Mouse (Mus musculus) spleen, postnatal 36 days (tissue): ENCODE results near the gene Cdcp1.

Experiments used
- DNase-seq, 2 experiments: peaks; one replicate each; pipeline ENCODE4 v3.0.0; 2022; ENCODE audit warnings: low spot score in 2 of 2, mixed read lengths in 1 of 2

The Cdcp1 gene

DNA sequence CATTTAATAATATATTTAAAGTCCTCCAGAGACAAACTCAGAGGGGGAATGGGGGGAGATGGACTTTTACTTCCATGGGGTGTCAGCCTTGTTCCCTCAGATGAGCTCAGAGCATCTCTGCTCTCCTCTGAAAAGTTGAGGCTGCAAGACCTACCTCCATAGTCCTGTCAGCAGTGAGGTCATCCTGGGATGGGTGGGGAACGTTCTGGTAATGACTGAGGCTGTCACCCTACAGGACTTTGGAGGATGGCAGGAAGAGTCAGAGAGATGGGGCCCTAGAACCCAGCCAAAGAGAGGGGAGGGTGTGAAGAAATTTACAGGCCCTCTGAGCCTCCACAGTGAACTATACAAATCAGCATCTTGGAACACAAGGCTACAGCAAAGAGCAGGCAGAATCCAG is 64.3 kb downstream of the Cdcp1 start:
- no peak for DNase-seq

DNA sequence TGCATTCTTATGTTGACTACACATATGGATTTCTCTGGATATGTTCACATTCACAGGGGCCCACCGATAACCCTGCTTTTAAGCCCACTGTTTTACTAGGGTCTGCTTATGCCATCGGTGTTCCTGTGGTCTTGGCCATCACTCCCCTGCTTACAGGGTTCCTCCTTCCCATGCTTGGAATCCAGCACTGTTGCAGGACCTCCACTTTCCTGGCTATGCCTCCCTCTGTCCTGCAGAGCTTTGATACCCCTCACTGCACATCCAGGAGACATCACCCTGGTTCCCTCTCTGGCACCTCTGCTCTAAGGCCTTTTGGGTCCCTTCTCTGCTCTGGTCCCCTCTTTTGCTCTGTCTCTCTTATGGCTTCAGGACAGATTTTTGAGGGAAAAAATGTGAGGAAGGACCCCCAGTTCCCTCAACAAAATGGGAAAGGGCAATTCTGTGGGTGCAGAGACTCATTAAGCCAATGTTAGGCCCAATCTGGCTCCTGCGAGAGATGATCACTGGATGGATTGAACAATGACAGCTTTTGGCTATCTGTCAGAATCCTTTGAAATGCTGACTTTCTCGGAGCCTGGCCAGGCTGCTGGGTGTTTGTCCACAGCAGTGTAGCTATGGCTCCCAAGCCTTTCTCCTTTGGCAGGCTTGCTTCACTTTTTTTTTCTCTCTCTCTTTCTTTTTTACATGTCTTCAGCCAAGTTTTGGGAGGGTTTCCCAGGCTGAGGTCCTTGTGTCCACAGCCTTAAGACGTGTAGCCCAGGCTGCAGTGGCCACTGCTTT is 65.4 kb downstream of the Cdcp1 start, which contains the start of gene Clec3b:
Clec3b (plus strand) TSS at position 706 of the 780 bp plus-strand sequence.
- DNase-seq = no peak

DNA sequence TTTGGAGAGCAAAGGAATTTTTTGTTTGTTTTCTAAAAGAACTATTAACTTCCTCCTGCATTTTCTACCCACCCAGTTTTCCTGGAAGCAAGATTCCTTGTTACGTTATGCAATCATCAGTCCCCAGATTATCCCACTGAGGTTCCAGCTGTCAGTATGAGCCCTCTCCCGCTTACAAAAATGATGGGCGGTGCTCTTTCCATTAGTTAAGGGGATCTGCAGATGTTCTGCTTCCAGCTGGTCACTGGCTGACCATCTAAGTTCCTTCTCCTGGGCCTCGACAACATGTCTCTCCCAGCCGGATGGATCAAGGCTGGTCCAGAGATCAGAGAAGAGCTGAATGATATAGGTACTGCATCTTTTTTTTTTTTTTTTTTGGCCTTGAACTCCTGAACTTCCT is 67.4 kb downstream of the Cdcp1 start:
- DNase-seq = no peak

DNA sequence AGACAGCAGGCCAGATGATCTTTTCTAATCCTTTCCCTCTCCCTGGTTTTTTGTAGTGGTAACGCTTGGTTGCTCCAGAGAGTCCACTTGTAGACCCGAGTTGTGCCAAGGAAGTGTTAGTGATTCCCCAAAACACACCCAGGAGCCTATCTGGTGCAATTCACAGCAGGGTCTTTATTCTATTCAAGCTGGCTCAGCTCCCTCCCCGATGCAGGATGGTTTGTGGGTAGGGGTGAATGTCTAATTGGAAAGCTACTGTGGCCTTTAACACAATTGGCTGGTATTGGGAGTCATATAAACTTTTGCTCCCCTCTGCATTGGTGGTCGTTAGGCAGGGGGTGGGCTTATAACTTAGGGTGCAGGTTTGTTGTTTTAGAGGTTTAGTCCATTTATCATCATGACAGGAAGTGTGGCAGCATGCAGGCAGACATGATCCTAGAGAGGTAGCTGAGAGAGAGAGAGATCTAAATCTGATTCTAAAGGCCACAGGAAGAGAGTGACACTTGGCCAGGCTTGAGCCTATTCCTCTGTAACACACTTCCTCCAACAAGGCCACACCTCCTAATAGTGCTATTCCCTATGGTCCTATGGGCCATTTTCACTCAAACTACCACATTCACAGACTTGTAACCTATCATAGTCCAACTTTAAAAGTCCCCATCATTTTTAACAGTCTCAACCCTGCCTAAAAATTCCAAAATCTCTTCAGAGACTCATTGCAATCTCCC is 75.8 kb downstream of the Cdcp1 start:
- no peak for DNase-seq

DNA sequence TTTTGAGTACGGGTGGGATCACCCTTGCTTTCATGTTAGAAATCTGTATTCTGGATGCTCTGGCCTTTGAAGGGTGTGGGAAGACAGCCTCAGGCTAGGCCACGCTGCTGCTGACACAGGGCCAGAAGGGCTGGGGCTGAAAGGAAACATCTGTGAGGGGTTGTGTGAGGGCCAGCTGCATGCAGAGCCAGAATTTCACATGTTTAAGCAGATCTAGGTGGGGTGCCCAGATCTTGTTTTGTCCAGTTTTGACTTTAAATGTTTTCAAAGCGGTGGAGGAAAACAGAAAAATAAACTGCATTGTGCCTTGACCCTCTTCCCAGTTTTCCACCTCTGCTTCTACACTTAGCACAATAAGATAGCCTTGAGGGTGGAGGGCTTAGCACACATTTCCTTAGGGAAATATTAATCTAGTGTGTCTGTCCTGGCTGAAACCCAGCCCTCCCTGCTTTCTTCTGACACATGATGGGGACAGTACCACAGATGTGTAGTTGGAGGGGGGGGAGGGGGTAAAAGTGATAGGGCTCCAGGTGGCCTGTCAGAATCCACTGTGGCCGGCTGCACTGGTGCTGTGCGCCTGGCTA is 76.9 kb downstream of the Cdcp1 start:
- no peak for DNase-seq

DNA sequence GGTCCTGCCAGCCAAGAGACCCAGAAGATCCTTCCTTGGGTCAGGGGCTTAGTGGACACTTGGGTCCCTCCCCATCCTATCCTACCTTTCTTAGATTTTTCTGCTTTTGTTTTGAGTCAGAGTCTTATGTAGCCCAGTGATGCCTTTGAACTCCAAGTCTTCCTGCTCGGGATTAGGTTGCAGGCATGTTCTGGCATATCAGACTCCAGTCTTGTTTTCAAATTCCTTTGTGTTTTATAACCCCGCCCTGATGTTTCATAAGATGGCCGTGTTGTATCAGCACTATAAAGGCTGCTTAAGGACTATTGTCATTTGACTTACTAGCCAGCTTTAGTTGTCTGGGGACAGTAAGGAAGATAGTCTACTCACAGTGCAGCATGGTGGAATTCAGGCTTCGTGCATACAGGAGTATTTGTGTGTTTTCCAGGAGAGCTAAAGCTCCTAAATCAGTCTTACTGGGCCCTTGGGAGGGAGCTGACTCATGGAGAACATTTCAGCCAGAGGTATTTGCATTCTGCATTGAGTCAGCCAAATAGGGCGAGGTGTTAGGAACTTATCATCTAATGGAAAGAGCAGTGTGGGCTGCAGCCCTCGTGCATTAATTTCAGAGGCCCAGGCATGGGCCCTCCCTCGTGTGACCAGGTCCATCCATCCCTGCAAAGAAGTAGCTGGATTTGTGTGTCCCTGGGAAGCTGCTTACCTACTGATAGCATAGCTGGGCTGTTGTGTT is 78.7 kb downstream of the Cdcp1 start:
- no peak for DNase-seq

DNA sequence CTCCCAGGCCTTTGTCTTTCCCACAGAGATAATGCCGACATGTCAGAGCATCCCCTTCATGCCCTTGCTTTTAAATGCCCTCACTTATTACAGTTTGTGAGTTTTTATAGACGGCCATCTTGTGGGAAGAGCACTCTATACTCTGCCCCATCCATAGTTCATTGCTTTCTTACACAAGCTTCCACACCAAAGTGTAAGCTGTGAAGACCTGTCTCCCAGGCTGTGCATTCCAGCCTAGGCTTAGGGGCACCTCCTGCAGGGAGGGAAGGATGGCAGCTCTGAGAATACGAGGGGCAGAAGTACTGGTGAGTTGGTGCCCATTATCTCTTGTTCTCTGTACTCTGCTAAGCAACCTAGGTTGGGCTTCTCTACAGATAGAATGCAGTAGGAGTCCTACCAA is 82.8 kb downstream of the Cdcp1 start:
- no peak for DNase-seq

DNA sequence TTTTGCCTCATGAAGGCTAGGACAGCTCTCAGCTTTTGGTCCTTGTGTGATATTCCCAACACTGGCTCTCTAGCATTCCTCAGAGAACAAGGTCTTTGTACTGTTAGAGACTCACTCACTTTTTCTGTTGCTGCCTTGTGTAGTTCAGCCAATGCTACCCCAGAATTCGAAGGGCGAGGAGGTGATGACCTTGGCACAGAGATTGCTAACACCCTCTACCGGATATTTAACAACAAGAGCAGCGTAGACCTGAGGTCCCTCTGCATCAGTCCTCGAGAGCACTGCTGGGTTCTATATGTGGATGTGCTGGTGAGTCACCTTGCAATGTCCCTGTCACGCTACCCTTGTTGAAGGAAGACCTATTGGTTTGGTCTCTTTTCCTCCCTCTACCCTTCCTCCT is 88.2 kb downstream of the Cdcp1 start:
- DNase-seq = no peak

DNA sequence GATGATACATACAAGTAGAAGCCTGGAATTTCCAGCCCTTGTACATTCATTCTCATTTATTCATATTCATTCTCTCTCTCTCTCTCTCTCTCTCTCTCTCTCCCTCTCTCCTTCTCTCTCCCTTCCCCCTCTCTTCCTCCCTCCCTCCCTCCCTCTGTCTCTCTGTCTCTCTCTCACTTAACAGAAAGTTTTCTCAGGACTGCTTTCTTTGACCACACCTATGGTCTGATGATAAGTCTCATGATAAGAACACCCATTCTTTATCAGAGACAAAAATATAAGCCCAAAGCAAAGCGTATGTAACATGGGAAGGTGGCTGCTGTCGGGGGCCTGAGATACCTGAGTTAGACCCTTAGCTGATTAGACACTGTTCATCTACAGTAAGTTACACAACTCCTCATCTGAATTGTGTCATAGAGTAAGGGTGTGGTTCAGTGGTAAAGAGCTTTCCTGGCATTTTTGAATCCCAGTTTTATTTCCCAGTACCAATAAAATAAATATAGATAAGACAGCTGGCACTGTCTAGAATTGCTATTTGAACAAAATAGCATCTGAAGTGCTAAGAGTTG is 91.3 kb downstream of the Cdcp1 start:
- DNase-seq = no peak

DNA sequence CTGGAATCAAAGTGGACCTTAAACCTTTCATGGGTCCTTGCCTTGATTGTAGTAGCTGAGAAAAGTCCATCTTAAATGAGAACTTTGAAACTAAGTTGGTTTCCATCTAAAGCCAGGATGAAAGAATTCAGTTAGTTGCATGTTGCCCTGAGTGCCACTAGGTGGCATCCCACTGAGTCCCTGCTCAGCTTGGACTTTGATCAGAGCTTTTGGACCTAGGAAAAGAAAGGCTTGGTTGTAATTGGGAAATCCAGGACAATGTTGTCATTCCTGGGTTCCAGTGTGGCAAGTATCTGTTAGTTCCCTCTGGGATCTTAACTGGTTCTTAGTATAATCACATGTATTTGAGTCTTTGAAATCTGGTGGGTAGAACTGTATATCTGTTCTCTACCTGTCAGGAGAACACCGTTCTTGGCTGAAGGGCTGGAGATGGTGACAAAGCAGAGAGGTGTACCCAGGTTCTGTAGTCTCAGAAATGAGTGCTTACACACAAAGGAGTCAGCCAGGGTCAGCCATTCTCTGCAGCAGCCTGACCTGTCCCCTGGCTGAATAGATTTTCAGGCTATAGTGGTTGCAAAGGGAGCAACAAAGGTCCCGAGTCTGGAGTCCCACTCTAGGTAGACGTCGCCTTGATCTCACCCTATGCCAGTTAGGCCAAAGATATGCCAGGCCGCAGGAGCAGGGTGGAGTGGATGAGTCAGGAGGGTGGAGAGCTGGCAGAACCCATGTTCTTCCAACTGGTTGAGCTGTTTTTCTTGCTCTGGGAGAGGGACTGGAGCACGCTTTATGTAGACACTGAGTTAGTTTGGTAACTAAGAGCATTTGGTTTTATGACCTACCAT is 92.0 kb downstream of the Cdcp1 start:
- peak in 1 of 2 experiments; percentile 24 for DNase-seq

DNA sequence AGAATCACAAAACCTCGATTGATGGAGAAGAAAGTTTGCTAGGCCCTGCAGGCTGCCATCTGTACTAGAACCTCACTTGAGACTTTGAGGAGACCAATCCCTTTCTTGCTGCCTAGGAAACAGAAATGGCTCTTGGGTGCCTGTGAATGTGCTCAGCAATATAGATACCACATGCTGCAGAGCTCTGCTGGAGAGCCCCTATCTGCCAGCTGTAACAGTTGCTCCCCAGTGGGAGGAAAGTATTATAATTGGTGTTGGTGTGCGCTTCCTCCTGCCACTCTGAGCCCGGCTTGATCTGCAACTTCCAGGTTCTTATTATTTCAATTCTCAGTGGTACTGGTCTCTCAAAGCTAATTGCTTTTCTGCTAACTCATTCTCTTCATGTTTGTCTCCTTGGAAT is 92.8 kb downstream of the Cdcp1 start:
- no peak for DNase-seq
